Mouse (Mus musculus): ENCODE measurements around the gene Arhgap25.
"Not testable (repeated sequence)": the region's sequence is repeated elsewhere in the genome, so short reads cannot be mapped to it uniquely, and the experiment has no call there.

Arhgap25 gene

DNA sequence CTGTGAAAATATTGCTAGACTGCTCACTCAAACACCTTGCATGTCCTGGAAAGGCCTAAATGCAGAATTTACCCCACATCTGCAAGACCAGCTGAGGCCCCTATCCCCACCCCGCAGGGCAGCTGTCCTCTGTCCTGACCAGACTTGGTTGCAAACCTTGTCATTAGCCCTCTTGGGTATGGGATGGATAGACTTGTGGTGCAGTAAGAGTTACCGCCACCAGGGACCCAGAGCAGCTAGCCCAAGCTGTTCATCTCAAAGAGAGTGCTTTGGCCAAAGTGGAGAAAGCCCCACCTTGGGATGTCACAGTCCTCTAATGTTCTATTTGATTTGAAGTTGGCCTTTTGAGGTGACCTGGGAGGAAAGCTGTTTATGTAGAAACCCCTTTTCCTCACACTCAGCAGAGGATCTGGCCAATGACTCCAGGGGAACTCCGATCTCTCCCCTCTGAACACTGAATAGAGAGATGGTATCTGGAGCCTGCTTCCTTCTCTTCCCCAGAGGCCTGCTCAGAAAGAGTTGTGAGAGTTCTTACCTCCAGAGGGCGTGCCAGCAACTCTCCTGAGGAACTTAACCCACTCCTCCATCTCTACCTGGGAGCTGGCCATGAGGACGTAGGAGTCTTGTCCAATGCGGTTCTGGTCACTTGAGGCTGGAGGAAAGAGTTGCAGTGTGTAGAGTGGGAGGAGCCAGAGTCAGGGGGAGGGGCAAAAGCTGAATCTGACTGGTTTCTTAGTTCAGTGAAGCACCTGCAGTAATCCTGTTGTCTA, 45.2 kb downstream of the Arhgap25 start:
- Histone ChIP-seq H3K9me3 (ENCODE audit: low read length) (no peaks in the 10 kb centered on the region), H3K4me3 (replicated peaks; ENCODE audit: low read length) (no peak overlapping the region), H3K27me3 (ENCODE audit: insufficient read depth, low read length) (peaks cover 27% of the 10 kb centered on the region), H3K36me3 (ENCODE audit: insufficient read depth, low read length) (no peaks in the 10 kb centered on the region), H3K4me1 (replicated peaks; ENCODE audit: low read depth, low read length) (peaks cover 4% of the 10 kb centered on the region; the same call in 1 of the 2 replicates)
- no peak for TF ChIP-seq POU5F1 (IDR thresholded peaks at IDR 0.05; ENCODE audit: borderline replicate concordance, low read length)
- no peak for TF ChIP-seq NANOG (IDR thresholded peaks at IDR 0.05; ENCODE audit: borderline replicate concordance, low read length)
- peak; percentile 13; the same call in 1 of the 2 replicates for TF ChIP-seq CTCF (conservative IDR thresholded peaks at IDR 0.05; ENCODE audit: low read length)

DNA sequence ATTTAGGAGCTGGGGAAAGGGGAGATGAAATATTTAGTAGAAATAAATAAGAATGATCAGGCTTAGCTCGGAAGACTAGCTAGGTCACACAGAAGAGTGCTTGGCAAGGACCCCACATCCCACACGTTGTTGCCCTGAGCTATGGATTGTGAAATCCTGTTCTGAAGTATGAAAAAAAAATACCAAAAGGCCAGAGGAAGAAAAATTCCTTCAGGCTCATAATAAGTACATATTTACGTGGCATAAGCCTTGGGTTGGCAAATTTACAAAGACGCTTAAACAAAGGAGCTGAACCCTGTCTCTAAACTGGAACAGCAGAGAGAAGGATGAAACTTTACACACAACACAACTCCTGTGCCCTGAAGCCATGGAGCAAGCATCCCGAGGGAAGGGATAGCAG, 48.3 kb downstream of the Arhgap25 start:
- TF ChIP-seq CTCF (conservative IDR thresholded peaks at IDR 0.05; ENCODE audit: low read length): no peak
- no peak for TF ChIP-seq NANOG (IDR thresholded peaks at IDR 0.05; ENCODE audit: borderline replicate concordance, low read length)
- no peak for TF ChIP-seq POU5F1 (IDR thresholded peaks at IDR 0.05; ENCODE audit: borderline replicate concordance, low read length)
- H3K9me3 ChIP-seq (ENCODE audit: low read length): peaks cover 10% of the 10 kb centered on the region
- peaks cover 5% of the 10 kb centered on the region; the same call in 1 of the 2 replicates for H3K4me1 ChIP-seq (replicated peaks; ENCODE audit: low read depth, low read length)
- H3K4me3 ChIP-seq (replicated peaks; ENCODE audit: low read length): no peak overlapping the region
- H3K36me3 ChIP-seq (ENCODE audit: insufficient read depth, low read length): no peaks in the 10 kb centered on the region
- H3K27me3 ChIP-seq (ENCODE audit: insufficient read depth, low read length): peaks cover 9% of the 10 kb centered on the region; the same call in 1 of the 2 replicates

DNA sequence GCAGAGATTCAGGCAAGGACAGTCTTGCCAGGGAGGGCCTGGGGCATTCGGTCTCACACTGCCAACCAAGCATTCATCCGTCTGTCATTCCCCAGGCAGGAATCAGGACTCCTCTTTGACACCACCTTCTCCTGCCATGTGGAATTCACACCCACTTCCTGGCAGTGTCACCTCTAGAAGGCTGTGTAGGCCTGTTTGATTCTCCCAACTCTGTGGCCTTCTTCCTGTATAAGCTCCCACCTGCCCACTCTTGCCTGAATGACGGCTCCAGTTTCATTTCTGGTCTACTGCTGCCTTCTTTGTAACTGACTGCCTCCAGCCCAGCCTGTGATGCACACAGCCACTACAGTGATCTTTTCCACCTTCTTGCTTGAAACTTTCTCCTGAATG, 49.2 kb downstream of the Arhgap25 start:
- H3K36me3 ChIP-seq (ENCODE audit: insufficient read depth, low read length): no peaks in the 10 kb centered on the region
- TF ChIP-seq POU5F1 (IDR thresholded peaks at IDR 0.05; ENCODE audit: borderline replicate concordance, low read length) (no peak), NANOG (IDR thresholded peaks at IDR 0.05; ENCODE audit: borderline replicate concordance, low read length) (no peak), CTCF (conservative IDR thresholded peaks at IDR 0.05; ENCODE audit: low read length) (no peak)
- 0 out of 2 replicates have a peak overlapping the region, but pooled peaks have one; percentile 1 for H3K4me3 ChIP-seq (replicated peaks; ENCODE audit: low read length)
- peaks cover 5% of the 10 kb centered on the region; the same call in 1 of the 2 replicates for H3K4me1 ChIP-seq (replicated peaks; ENCODE audit: low read depth, low read length)
- H3K27me3 ChIP-seq (ENCODE audit: insufficient read depth, low read length): peaks cover 4% of the 10 kb centered on the region; the same call in 1 of the 2 replicates
- peaks cover 10% of the 10 kb centered on the region for H3K9me3 ChIP-seq (ENCODE audit: low read length)

DNA sequence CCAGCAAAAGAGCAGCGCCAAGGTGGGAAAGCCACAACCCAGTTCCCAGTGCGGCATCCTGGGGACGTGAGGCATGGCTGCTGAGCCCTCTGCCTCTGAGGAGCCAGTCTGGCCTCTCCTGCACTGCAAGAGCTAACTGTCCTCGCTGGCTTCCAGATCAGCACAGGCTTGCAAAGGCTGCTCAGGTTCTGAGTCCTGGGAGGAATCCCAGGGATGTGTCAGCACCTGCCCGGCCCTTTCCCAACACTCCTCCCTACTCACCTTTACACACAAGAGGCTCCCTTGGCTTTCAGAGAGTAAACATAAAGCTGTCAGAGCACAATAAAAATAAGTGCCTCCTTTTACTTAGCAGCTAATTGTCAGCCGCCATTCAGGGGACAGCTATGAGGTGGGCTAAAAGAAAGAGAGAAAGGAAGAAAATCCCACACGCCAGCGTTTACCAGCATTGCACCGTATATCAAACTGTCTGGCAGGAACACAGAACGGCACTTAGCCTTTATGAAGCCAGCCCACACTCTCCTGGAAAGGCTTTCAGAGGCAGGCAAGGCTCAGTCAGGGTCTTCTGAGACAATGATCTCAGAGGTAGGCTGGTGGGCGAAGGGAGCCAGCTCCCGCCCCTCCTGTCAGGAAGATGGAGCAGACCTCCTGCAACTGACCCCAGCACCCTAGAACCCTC, 49.7 kb downstream of the Arhgap25 start:
- Histone ChIP-seq H3K4me3 (replicated peaks; ENCODE audit: low read length) (peak overlapping the region; percentile 1; the same call in 1 of the 2 replicates), H3K9me3 (ENCODE audit: low read length) (peaks cover 10% of the 10 kb centered on the region), H3K27me3 (ENCODE audit: insufficient read depth, low read length) (peaks cover 4% of the 10 kb centered on the region; the same call in 1 of the 2 replicates), H3K36me3 (ENCODE audit: insufficient read depth, low read length) (no peaks in the 10 kb centered on the region), H3K4me1 (replicated peaks; ENCODE audit: low read depth, low read length) (peaks cover 5% of the 10 kb centered on the region; the same call in 1 of the 2 replicates)
- no peak for TF ChIP-seq CTCF (conservative IDR thresholded peaks at IDR 0.05; ENCODE audit: low read length)
- no peak for TF ChIP-seq POU5F1 (IDR thresholded peaks at IDR 0.05; ENCODE audit: borderline replicate concordance, low read length)
- no peak for TF ChIP-seq NANOG (IDR thresholded peaks at IDR 0.05; ENCODE audit: borderline replicate concordance, low read length)

DNA sequence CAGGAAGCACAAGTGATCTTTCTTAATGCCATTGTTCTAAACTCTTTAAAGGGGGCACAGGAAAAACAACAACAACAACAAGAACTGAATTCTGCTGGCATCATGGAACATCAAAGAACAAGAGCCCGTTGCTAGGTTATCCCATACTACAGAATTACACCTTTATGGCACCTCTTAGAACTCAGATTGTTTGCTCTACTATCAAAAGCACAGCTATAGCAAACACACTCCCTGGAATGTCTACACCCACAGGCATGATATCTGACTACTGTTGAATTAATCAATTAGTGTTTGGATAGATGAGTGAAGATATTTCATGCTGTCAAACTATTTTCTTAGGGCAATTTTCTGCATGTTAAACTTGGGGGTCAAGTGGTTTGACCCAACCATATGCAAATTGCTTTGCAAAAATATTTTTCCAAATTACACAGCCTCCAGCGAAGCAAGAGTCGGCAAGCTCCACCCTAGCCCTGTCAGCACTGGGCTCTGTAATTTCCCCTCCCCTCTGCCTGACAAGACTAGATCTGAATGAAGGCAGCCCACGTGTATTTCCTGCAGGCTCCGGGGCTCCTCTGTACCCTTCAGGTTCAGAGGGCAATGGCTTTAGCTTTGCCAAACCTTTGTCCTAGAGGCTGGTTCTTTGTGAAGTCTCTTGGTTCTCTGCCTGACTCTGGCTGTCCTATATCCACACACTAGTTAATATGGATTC, 53.6 kb downstream of the Arhgap25 start:
- Histone ChIP-seq H3K27me3 (ENCODE audit: insufficient read depth, low read length) (peaks cover 4% of the 10 kb centered on the region; the same call in 1 of the 2 replicates), H3K4me3 (replicated peaks; ENCODE audit: low read length) (no peak overlapping the region), H3K4me1 (replicated peaks; ENCODE audit: low read depth, low read length) (peaks cover 9% of the 10 kb centered on the region; the same call in 1 of the 2 replicates), H3K9me3 (ENCODE audit: low read length) (peaks cover 10% of the 10 kb centered on the region), H3K36me3 (ENCODE audit: insufficient read depth, low read length) (no peaks in the 10 kb centered on the region)
- no peak for TF ChIP-seq NANOG (IDR thresholded peaks at IDR 0.05; ENCODE audit: borderline replicate concordance, low read length)
- TF ChIP-seq CTCF (conservative IDR thresholded peaks at IDR 0.05; ENCODE audit: low read length): no peak
- no peak for TF ChIP-seq POU5F1 (IDR thresholded peaks at IDR 0.05; ENCODE audit: borderline replicate concordance, low read length)

DNA sequence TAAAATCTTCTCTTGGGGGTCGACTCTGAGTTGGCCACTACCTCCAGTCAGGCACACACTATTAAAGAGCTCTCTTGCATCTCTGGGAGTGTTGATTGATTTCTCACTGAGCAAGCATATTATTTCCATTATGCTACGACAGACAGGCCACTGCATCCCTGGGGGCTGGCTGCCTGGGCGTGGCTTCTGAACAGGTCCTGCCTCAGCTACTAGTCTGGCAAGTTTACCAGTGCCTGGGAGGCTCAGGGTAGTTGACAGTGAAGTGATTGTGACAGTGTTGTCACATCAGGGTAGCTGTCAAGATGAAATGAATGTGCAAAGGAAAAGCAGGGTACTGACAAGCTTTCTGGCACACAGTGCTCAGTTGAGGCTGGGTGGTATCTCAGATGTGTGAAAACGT, 54.2 kb downstream of the Arhgap25 start:
- peaks cover 9% of the 10 kb centered on the region; the same call in 1 of the 2 replicates for H3K4me1 ChIP-seq (replicated peaks; ENCODE audit: low read depth, low read length)
- no peak for TF ChIP-seq CTCF (conservative IDR thresholded peaks at IDR 0.05; ENCODE audit: low read length)
- no peak for TF ChIP-seq POU5F1 (IDR thresholded peaks at IDR 0.05; ENCODE audit: borderline replicate concordance, low read length)
- no peak for TF ChIP-seq NANOG (IDR thresholded peaks at IDR 0.05; ENCODE audit: borderline replicate concordance, low read length)

DNA sequence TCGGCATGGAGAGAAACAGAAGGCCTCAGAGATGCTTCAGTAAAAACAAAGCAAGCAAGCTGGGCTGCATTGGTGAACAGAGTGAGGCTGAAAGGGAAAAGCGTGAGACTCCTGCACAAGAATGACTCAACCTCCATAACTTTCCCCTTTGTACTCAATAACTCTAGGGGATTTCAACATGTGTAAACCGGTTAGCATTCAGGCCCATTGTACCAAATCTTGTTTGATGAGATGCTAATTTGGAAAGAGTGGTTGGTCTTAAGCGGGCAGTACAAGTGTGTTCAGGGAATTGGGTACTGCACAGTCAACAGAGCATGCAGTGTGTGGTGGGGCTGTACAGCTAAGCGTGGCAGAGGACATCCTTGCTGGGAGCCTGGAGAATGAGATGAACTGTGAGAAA, 57.8 kb downstream of the Arhgap25 start:
- no peak for TF ChIP-seq CTCF (conservative IDR thresholded peaks at IDR 0.05; ENCODE audit: low read length)
- no peak for TF ChIP-seq POU5F1 (IDR thresholded peaks at IDR 0.05; ENCODE audit: borderline replicate concordance, low read length)
- TF ChIP-seq NANOG (IDR thresholded peaks at IDR 0.05; ENCODE audit: borderline replicate concordance, low read length): no peak
- no peak overlapping the region for H3K4me3 ChIP-seq (replicated peaks; ENCODE audit: low read length)
- H3K4me1 ChIP-seq (replicated peaks; ENCODE audit: low read depth, low read length): 0 out of 2 replicates have a peak, but pooled peaks cover 4% of the 10 kb centered on the region
- H3K36me3 ChIP-seq (ENCODE audit: insufficient read depth, low read length): no peaks in the 10 kb centered on the region
- H3K27me3 ChIP-seq (ENCODE audit: insufficient read depth, low read length): peaks cover 5% of the 10 kb centered on the region; the same call in 1 of the 2 replicates
- no peaks in the 10 kb centered on the region for H3K9me3 ChIP-seq (ENCODE audit: low read length)

More for the DNA sequence above, 54.2 kb downstream of the Arhgap25 start:
- Histone ChIP-seq H3K9me3 (ENCODE audit: low read length) (peaks cover 10% of the 10 kb centered on the region), H3K27me3 (ENCODE audit: insufficient read depth, low read length) (peaks cover 4% of the 10 kb centered on the region; the same call in 1 of the 2 replicates), H3K4me3 (replicated peaks; ENCODE audit: low read length) (no peak overlapping the region), H3K36me3 (ENCODE audit: insufficient read depth, low read length) (no peaks in the 10 kb centered on the region)

DNA sequence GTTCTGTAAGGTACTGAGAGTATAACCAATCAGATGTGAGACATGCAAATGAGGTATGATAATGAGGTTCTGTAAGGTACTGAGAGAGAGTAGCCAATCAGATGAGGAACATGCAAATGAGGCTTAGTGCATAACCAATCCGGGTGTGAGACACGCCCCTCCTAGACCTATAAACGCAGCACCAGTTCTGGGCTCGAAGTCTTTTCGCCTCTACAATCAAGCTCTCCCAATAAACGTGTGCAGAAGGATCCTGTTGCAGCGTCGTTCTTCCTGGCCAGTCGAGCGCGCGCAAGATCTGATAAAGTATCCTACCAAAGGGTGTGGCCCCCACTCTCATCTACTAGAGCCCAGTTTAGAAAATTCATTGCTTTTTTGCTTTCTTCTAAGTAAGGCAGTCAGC, 63.0 kb downstream of the Arhgap25 start:
- not testable (repeated sequence) for H3K4me1 ChIP-seq (replicated peaks; ENCODE audit: low read depth, low read length); H3K4me3 ChIP-seq (replicated peaks; ENCODE audit: low read length); H3K9me3 ChIP-seq (ENCODE audit: low read length); H3K36me3 ChIP-seq (ENCODE audit: insufficient read depth, low read length)
- peaks cover 10% of the 10 kb centered on the region for H3K27me3 ChIP-seq (ENCODE audit: insufficient read depth, low read length)

Measured in E14TG2a.4 (cell line).